Mouse (Mus musculus) kidney, postnatal 0 days (tissue): ENCODE results near the gene Mtmr12. TPM values are rescaled to one million over a fixed set of nuclear protein-coding genes. Genes with fewer than 3 reads are reported as not detected.
A peak's percentile ranks its signal among the peaks of the same experiment; 100 is the strongest.

ENCODE experiments used
- ATAC-seq: fragments of 200-750 bp; cut with Nextera tagmentation; replicated peaks from 2 replicates; pipeline ENCODE4 v1.8.0; 2017; ENCODE audit warnings: low read depth, moderate number of reproducible peaks, moderate TSS enrichment, moderate library complexity; ENCODE audit not compliant: low FRiP score
- DNase-seq: peaks from one replicate; pipeline ENCODE4 v3.0.0-alpha.2; 2016; ENCODE audit warnings: low spot score
- H3K27ac ChIP-seq: fragments of 300-500 bp; sonication (generic); 2 replicates; pipeline ENCODE4 v1.5.1; 2014; ENCODE audit warnings: mild to moderate bottlenecking
- H3K27me3 ChIP-seq: fragments of 300-500 bp; sonication (generic); 2 replicates; pipeline ENCODE4 v1.6.1; 2014; ENCODE audit warnings: low read length, mixed read lengths; ENCODE audit not compliant: insufficient read depth
- H3K36me3 ChIP-seq: fragments of 300-500 bp; sonication (generic); 2 replicates; pipeline ENCODE4 v1.6.1; 2014; ENCODE audit warnings: low read length, mixed read lengths; ENCODE audit not compliant: insufficient read depth
- H3K4me1 ChIP-seq: fragments of 300-500 bp; sonication (generic); replicated peaks from 2 replicates; pipeline ENCODE4 v1.6.1; 2014; ENCODE audit warnings: antibody characterized with exemption, low read length, mixed read lengths; ENCODE audit not compliant: insufficient read depth
- H3K4me2 ChIP-seq: fragments of 300-500 bp; sonication (generic); 2 replicates; pipeline ENCODE4 v1.6.1; 2014; ENCODE audit warnings: mild to moderate bottlenecking, low read length, moderate library complexity, mixed read lengths
- H3K4me3 ChIP-seq: fragments of 300-500 bp; sonication (generic); replicated peaks from 2 replicates; pipeline ENCODE4 v1.5.1; 2014; ENCODE audit warnings: low read depth, low read length
- H3K9ac ChIP-seq: fragments of 300-500 bp; sonication (generic); 2 replicates; pipeline ENCODE4 v1.6.1; 2014; ENCODE audit warnings: low read depth, low read length
- H3K9me3 ChIP-seq: fragments of 300-500 bp; sonication (generic); replicated peaks from 2 replicates; pipeline ENCODE4 v1.6.1; 2016; ENCODE audit warnings: low read length, inconsistent platforms, mixed read lengths
- CTCF ChIP-seq: IDR thresholded peaks from 2 replicates; pipeline ENCODE4 v1.5.1; 2016; ENCODE audit warnings: antibody characterized with exemption, low read depth, mild to moderate bottlenecking, moderate library complexity
- WGBS: fragments of 180-500 bp; shearing (Covaris S2); extraction: QIAGEN DNeasy Blood & Tissue Kit; methylation state at CpG from one replicate; pipeline ENCODE4 v1.1.7; 2014; 5-methylcytosine and 5-hydroxymethylcytosine counted together
- polyA plus RNA-seq: library from polyadenylated mRNA; unstranded; fragments of >200 nt; fragmentation: Nextera tagmentation; extraction: Ambion mirVana; gene quantifications from 2 replicates; pipeline ENCODE4 v1.2.1, GENCODE M21; 2015

The Mtmr12 gene
- polyA plus RNA-seq, 1 experiment from 2014 or later: 12.5 TPM

- no peak overlapping the region for H3K27ac ChIP-seq
- no peak for TF ChIP-seq CTCF
- H3K9me3 ChIP-seq: no peaks in the 10 kb centered on the region
- H3K9ac ChIP-seq: no peak overlapping the region
- ATAC-seq (no peak), DNase-seq (no peak)
- no peaks in the 10 kb centered on the region for H3K27me3 ChIP-seq
- H3K4me3 ChIP-seq: no peak overlapping the region
- WGBS: 67% methylated on average over 5 of the region's 5 CpGs
- peaks cover 5% of the 10 kb centered on the region; the same call in 1 of the 2 replicates for H3K4me1 ChIP-seq
- H3K4me2 ChIP-seq: no peak overlapping the region
- no peaks in the 10 kb centered on the region for H3K36me3 ChIP-seq
These were observed 13.0 kb downstream of the Mtmr12 start for GRCm38 (mm10) chr15:12217849-12218248.

- no peak overlapping the region for H3K9ac ChIP-seq
- no peak overlapping the region for H3K4me2 ChIP-seq
- H3K27ac ChIP-seq: no peak overlapping the region
- H3K36me3 ChIP-seq: no peaks in the 10 kb centered on the region
- WGBS: 82% methylated on average over 11 of the region's 11 CpGs
- no peaks in the 10 kb centered on the region for H3K9me3 ChIP-seq
- H3K4me1 ChIP-seq: peaks cover 5% of the 10 kb centered on the region; the same call in 1 of the 2 replicates
- H3K27me3 ChIP-seq: no peaks in the 10 kb centered on the region
- TF ChIP-seq CTCF: no peak
- DNase-seq: no peak
- ATAC-seq: peak; percentile 40; the same call in 1 of the 2 replicates
- no peak overlapping the region for H3K4me3 ChIP-seq
These were observed 14.0 kb downstream of the Mtmr12 start for GRCm38 (mm10) chr15:12218583-12219382.

DNA sequence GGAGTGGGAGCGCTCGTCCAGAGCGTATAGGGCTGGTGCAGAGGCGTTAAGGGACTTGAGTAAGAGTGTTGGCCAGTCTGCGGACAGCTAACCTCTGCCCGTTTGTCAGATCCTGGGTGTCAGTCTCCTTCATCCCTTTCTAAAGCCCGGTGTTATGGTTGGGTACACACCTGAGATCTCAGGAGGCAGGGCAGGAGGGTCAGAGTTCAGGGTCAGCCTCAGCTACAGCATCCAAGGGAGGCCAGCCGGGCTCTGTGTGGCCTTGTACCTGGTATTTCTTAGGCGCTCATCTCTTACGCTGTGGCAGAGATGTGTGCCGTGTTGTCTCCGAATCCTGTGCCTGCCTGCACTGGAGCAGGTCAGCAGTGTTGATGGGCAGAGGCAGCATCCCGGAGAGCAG lies 16.3 kb downstream of the Mtmr12 start:
- no peak overlapping the region for H3K27ac ChIP-seq
- no peak overlapping the region for H3K4me3 ChIP-seq
- H3K4me2 ChIP-seq: no peak overlapping the region
- ATAC-seq (0 out of 2 replicates have a peak, but pooled peaks have one; percentile 30), DNase-seq (no peak)
- 76% methylated on average over 13 of the region's 13 CpGs for WGBS
- H3K4me1 ChIP-seq: peaks cover 5% of the 10 kb centered on the region; the same call in 1 of the 2 replicates
- H3K36me3 ChIP-seq: no peaks in the 10 kb centered on the region
- H3K27me3 ChIP-seq: no peaks in the 10 kb centered on the region
- H3K9ac ChIP-seq: no peak overlapping the region
- H3K9me3 ChIP-seq: no peaks in the 10 kb centered on the region
- no peak for TF ChIP-seq CTCF

DNA sequence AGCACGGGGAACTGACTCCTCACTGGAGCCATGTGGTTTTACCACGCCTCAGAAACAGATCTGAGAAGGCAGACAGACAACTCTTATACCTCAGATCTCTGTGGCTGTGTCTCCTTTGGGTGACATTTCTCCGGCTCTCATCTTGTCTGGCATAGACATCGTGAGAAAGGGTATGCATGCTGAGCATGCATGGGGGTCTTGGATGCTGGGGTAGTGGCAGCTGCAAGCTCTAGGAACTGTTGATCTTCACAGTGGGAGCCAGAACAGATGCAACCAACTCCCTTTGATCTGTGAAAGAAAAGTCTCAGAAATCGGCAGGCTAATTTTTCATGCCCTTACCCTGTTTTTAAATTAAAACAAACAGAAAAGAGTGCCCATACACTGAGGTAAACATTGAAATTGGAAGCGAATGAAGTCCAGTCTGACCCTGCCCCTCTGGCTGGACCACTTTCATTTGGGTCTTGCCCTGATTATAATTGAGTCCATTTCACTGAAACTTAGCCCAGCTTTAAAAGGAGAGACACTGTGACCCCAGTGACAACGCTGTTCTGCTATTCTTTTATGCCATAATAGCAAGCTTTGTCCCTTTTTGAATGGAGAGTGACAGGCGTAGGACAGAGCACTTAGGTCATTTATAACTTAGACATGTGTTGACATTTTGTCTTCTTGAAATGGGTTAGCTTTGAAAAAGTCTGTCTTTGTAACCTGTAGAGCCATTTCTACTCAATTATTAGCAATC lies 17.9 kb downstream of the Mtmr12 start:
- no peak for TF ChIP-seq CTCF
- Histone ChIP-seq H3K27me3 (no peaks in the 10 kb centered on the region), H3K4me1 (peaks cover 5% of the 10 kb centered on the region; the same call in 1 of the 2 replicates), H3K9ac (no peak overlapping the region), H3K36me3 (no peaks in the 10 kb centered on the region), H3K27ac (no peak overlapping the region), H3K4me3 (no peak overlapping the region), H3K9me3 (no peaks in the 10 kb centered on the region), H3K4me2 (no peak overlapping the region)
- DNase-seq: no peak
- WGBS: 51% methylated on average over 8 of the region's 8 CpGs
- ATAC-seq: no peak

DNA sequence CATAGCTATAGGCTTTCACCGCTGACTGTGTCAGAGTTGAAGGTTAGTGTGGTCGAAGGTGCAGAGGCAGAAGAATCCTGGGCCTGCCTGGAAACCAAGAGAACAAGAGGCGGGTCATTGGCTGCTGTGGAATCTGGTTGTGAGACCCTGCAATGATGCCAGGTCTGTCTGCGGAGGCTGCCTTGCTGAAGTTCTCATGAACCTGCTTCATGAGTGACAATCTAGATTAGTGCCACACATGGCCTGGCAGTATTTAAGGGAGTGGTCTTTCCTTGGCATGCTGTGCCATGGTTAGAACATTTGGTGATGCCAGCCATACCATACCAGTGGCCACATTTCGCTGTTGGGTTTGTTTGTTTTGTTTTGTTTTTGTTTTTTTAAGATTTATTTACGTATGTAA lies 18.6 kb downstream of the Mtmr12 start:
- 87% methylated on average over 6 of the region's 6 CpGs for WGBS
- Histone ChIP-seq H3K9me3 (no peaks in the 10 kb centered on the region), H3K4me3 (no peak overlapping the region), H3K4me2 (no peak overlapping the region), H3K4me1 (peaks cover 5% of the 10 kb centered on the region; the same call in 1 of the 2 replicates), H3K27me3 (no peaks in the 10 kb centered on the region), H3K36me3 (no peaks in the 10 kb centered on the region), H3K9ac (no peak overlapping the region), H3K27ac (no peak overlapping the region)
- no peak for ATAC-seq
- DNase-seq: no peak
- TF ChIP-seq CTCF: no peak

- no peak for TF ChIP-seq CTCF
- Histone ChIP-seq H3K4me1 (peaks cover 5% of the 10 kb centered on the region; the same call in 1 of the 2 replicates), H3K4me2 (no peak overlapping the region), H3K36me3 (no peaks in the 10 kb centered on the region), H3K4me3 (no peak overlapping the region), H3K27ac (no peak overlapping the region), H3K9me3 (no peaks in the 10 kb centered on the region), H3K9ac (no peak overlapping the region), H3K27me3 (no peaks in the 10 kb centered on the region)
- 97% methylated on average over 2 of the region's 2 CpGs for WGBS
- no peak for DNase-seq
- ATAC-seq: no peak
These were observed 19.4 kb downstream of the Mtmr12 start for GRCm38 (mm10) chr15:12224239-12224638.
